Mouse (Mus musculus): ENCODE measurements around the gene Epn2.

GRCm38 (mm10) chr11:61519484-61520107, 59.9 kb downstream of the Epn2 start:
- no peak for TF ChIP-seq CTCF (IDR thresholded peaks at IDR 0.05; ENCODE audit: low read depth, low read length)
- no peak for TF ChIP-seq POLR2A (IDR thresholded peaks at IDR 0.05; ENCODE audit: borderline replicate concordance, low read depth, low read length)

All from bone marrow macrophage, adult 2 months (primary cell).